Comparison of ENCODE assay signal across 7 mouse cellular contexts in genomic region chr13:23709714-23710373, GRCm38 (mm10). TPM values are rescaled to one million over a fixed set of nuclear protein-coding genes. Genes with fewer than 3 reads are reported as not detected.
DNase-seq lines count a peak whose midpoint lies in the region; ATAC-seq and TF ChIP-seq lines count a peak whose summit lies in the region.

No protein-coding gene starts in this region.

- H3K4me1 ChIP-seq in lung, postnatal 0 days (ENCODE audit: insufficient read depth, low read depth, low read length), result no peaks in the 10 kb centered on the region
- H3K4me1 ChIP-seq in forebrain, embryonic 12.5 days, result peaks cover 13% of the 10 kb centered on the region
- peaks cover 16% of the 10 kb centered on the region for H3K4me1 ChIP-seq in limb, embryonic 11.5 days (ENCODE audit: control insufficient read depth, insufficient read depth, low read length)
- peaks cover 21% of the 10 kb centered on the region for H3K4me1 ChIP-seq in neural tube, embryonic 13.5 days (replicated peaks)

- H3K9ac ChIP-seq in lung, postnatal 0 days (replicated peaks; ENCODE audit: low read depth), result peak overlapping the region; percentile 68
- H3K9ac ChIP-seq in forebrain, embryonic 12.5 days, result peak overlapping the region; percentile 33
- peak overlapping the region; percentile 32; the same call in 1 of the 2 replicates for H3K9ac ChIP-seq in limb, embryonic 11.5 days (ENCODE audit: low read length)
- H3K9ac ChIP-seq in neural tube, embryonic 13.5 days, result peak overlapping the region; percentile 64

- H3K4me3 ChIP-seq in lung, postnatal 0 days (ENCODE audit: low read depth, low read length), result peak overlapping the region; percentile 69
- peak overlapping the region; percentile 28 for H3K4me3 ChIP-seq in forebrain, embryonic 12.5 days (replicated peaks)
- H3K4me3 ChIP-seq in limb, embryonic 11.5 days (ENCODE audit: low read depth, low read length), result peak overlapping the region; percentile 31
- H3K4me3 ChIP-seq in neural tube, embryonic 13.5 days, result peak overlapping the region; percentile 37

- WGBS in lung, postnatal 0 days, result 29% methylated on average over 15 of the region's 15 CpGs
- 18% methylated on average over 15 of the region's 15 CpGs for WGBS in forebrain, embryonic 12.5 days
- whole genome bisulfite sequencing in limb, embryonic 11.5 days, result 12% methylated on average over 15 of the region's 15 CpGs
- 6% methylated on average over 15 of the region's 15 CpGs for WGBS in neural tube, embryonic 13.5 days

- peak; percentile 52 for DNase-seq in lung, postnatal 0 days (ENCODE audit: low spot score)
- no peak for DNase-seq in lung, postnatal 14 days
- DNase-seq in limb, embryonic 11.5 days (ENCODE audit: low spot score), result no peak
- DNase-seq in urinary bladder, postnatal 14 days (ENCODE audit: low spot score), result no peak
- no peak for DNase-seq in left cerebral cortex, adult 18-20 months (ENCODE audit: low spot score in 2 of 2)

- H3K27ac ChIP-seq in lung, postnatal 0 days (ENCODE audit: low read length), result peak overlapping the region; percentile 85
- H3K27ac ChIP-seq in forebrain, embryonic 12.5 days, result no peak overlapping the region
- H3K27ac ChIP-seq in limb, embryonic 11.5 days (replicated peaks; ENCODE audit: low read depth, low read length), result no peak overlapping the region
- H3K27ac ChIP-seq in neural tube, embryonic 13.5 days (replicated peaks), result no peak overlapping the region

- no peaks in the 10 kb centered on the region for H3K9me3 ChIP-seq in lung, postnatal 0 days (ENCODE audit: low read length)
- H3K9me3 ChIP-seq in forebrain, embryonic 12.5 days, result no peaks in the 10 kb centered on the region
- no peaks in the 10 kb centered on the region for H3K9me3 ChIP-seq in limb, embryonic 11.5 days (ENCODE audit: control insufficient read depth, low read length)
- H3K9me3 ChIP-seq in neural tube, embryonic 13.5 days, result no peaks in the 10 kb centered on the region

- TF ChIP-seq EP300 in lung, postnatal 0 days (IDR thresholded peaks at IDR 0.05), result no peak

- TF ChIP-seq CTCF in lung, postnatal 0 days (IDR thresholded peaks at IDR 0.05), result peak; percentile 3; the same call in 1 of the 2 replicates

- peak; percentile 36 for ATAC-seq in lung, postnatal 0 days
- 0 out of 2 replicates have a peak, but pooled peaks have one; percentile 6 for ATAC-seq in forebrain, embryonic 12.5 days (ENCODE audit: low FRiP score)
- peak; percentile 44; the same call in 1 of the 2 replicates for ATAC-seq in limb, embryonic 11.5 days (ENCODE audit: insufficient number of reproducible peaks, low FRiP score, low TSS enrichment, low read depth)
- ATAC-seq in neural tube, embryonic 13.5 days (ENCODE audit: low read depth), result 0 out of 2 replicates have a peak, but pooled peaks have one; percentile 19

- H3K36me3 ChIP-seq in lung, postnatal 0 days (ENCODE audit: insufficient read depth, low read length), result no peaks in the 10 kb centered on the region
- H3K36me3 ChIP-seq in forebrain, embryonic 12.5 days (replicated peaks), result no peaks in the 10 kb centered on the region
- H3K36me3 ChIP-seq in limb, embryonic 11.5 days (ENCODE audit: control insufficient read depth, insufficient read depth, low read length), result no peaks in the 10 kb centered on the region
- H3K36me3 ChIP-seq in neural tube, embryonic 13.5 days, result no peaks in the 10 kb centered on the region

- no peaks in the 10 kb centered on the region for H3K27me3 ChIP-seq in lung, postnatal 0 days (replicated peaks; ENCODE audit: insufficient read depth, low read length)
- peaks cover 7% of the 10 kb centered on the region; the same call in 1 of the 2 replicates for H3K27me3 ChIP-seq in forebrain, embryonic 12.5 days
- H3K27me3 ChIP-seq in limb, embryonic 11.5 days (ENCODE audit: control insufficient read depth, insufficient read depth, low read length), result no peaks in the 10 kb centered on the region
- H3K27me3 ChIP-seq in neural tube, embryonic 13.5 days, result 0 out of 2 replicates have a peak, but pooled peaks cover 10% of the 10 kb centered on the region

- peak overlapping the region; percentile 81 for H3K4me2 ChIP-seq in lung, postnatal 0 days (replicated peaks; ENCODE audit: low read depth, low read length)
- H3K4me2 ChIP-seq in forebrain, embryonic 12.5 days, result peak overlapping the region; percentile 52
- H3K4me2 ChIP-seq in limb, embryonic 11.5 days (ENCODE audit: low read depth, severe bottlenecking), result peak overlapping the region; percentile 61
- H3K4me2 ChIP-seq in neural tube, embryonic 13.5 days, result peak overlapping the region; percentile 65

RNA-seq across cellular contexts. Expression of gene Hfe, which starts 0.8 kb away (rescaled TPM):
- polyA plus RNA-seq in lung, postnatal 0 days (2015; fragmentation: Nextera tagmentation; extraction: Ambion mirVana), result 25.3 and 26.3 TPM in 2 replicates
- 2.0 and 2.5 TPM in 2 replicates for polyA plus RNA-seq in forebrain, embryonic 12.5 days (2016; fragmentation: Nextera tagmentation; extraction: Ambion mirVana)
- 2.1 and 3.7 TPM in 2 replicates for polyA plus RNA-seq in limb, embryonic 11.5 days (2014; fragmentation: Nextera tagmentation; extraction: Ambion mirVana)
- 3.7 and 4.0 TPM in 2 replicates for polyA plus RNA-seq in neural tube, embryonic 13.5 days (2015; fragmentation: Nextera tagmentation; extraction: Ambion mirVana)
- total RNA-seq in left cerebral cortex, adult 18-20 months (2021), result 1 to 10 TPM; 3.4 to 3.9 TPM

RNA-seq across cellular contexts. Expression of gene Hist1h4c, which starts 11.6 kb away (rescaled TPM):
- polyA plus RNA-seq in lung, postnatal 0 days (2015; fragmentation: Nextera tagmentation; extraction: Ambion mirVana), result 3.7 and 3.9 TPM in 2 replicates
- polyA plus RNA-seq in forebrain, embryonic 12.5 days (2016; fragmentation: Nextera tagmentation; extraction: Ambion mirVana), result 6.1 and 9.8 TPM in 2 replicates
- polyA plus RNA-seq in limb, embryonic 11.5 days (2014; fragmentation: Nextera tagmentation; extraction: Ambion mirVana), result 6.6 and 7.9 TPM in 2 replicates
- 2.3 and 2.5 TPM in 2 replicates for polyA plus RNA-seq in neural tube, embryonic 13.5 days (2015; fragmentation: Nextera tagmentation; extraction: Ambion mirVana)
- total RNA-seq in left cerebral cortex, adult 18-20 months (2021), result 100 to 1,000 TPM; 114 to 117 TPM

RNA-seq across cellular contexts. Expression of gene Hist1h1t, which starts 14.2 kb away (rescaled TPM):
- 0.13 TPM in 1 of 2 replicates, not detected in the other for polyA plus RNA-seq in lung, postnatal 0 days (2015; fragmentation: Nextera tagmentation; extraction: Ambion mirVana)
- not detected in 2 replicates for polyA plus RNA-seq in forebrain, embryonic 12.5 days (2016; fragmentation: Nextera tagmentation; extraction: Ambion mirVana)
- polyA plus RNA-seq in limb, embryonic 11.5 days (2014; fragmentation: Nextera tagmentation; extraction: Ambion mirVana), result 0.28 TPM in 1 of 2 replicates, not detected in the other
- polyA plus RNA-seq in neural tube, embryonic 13.5 days (2015; fragmentation: Nextera tagmentation; extraction: Ambion mirVana), result not detected in 2 replicates
- total RNA-seq in left cerebral cortex, adult 18-20 months (2021), result not detected

RNA-seq across cellular contexts. Expression of gene Hist1h2bc, which starts 25.8 kb away (rescaled TPM):
- 67.5 and 69.5 TPM in 2 replicates for polyA plus RNA-seq in lung, postnatal 0 days (2015; fragmentation: Nextera tagmentation; extraction: Ambion mirVana)
- polyA plus RNA-seq in forebrain, embryonic 12.5 days (2016; fragmentation: Nextera tagmentation; extraction: Ambion mirVana), result 34.6 and 36.5 TPM in 2 replicates
- polyA plus RNA-seq in limb, embryonic 11.5 days (2014; fragmentation: Nextera tagmentation; extraction: Ambion mirVana), result 19.9 and 21.1 TPM in 2 replicates
- polyA plus RNA-seq in neural tube, embryonic 13.5 days (2015; fragmentation: Nextera tagmentation; extraction: Ambion mirVana), result 25.7 and 28.2 TPM in 2 replicates
- total RNA-seq in left cerebral cortex, adult 18-20 months (2021), result 10 to 100 TPM; 29.7 to 32.4 TPM

RNA-seq across cellular contexts. Expression of gene Hist1h2ac, which starts 26.1 kb away (rescaled TPM):
- polyA plus RNA-seq in lung, postnatal 0 days (2015; fragmentation: Nextera tagmentation; extraction: Ambion mirVana), result 0.32 and 0.54 TPM in 2 replicates
- 1.4 and 1.6 TPM in 2 replicates for polyA plus RNA-seq in forebrain, embryonic 12.5 days (2016; fragmentation: Nextera tagmentation; extraction: Ambion mirVana)
- polyA plus RNA-seq in limb, embryonic 11.5 days (2014; fragmentation: Nextera tagmentation; extraction: Ambion mirVana), result 0.96 and 1.0 TPM in 2 replicates
- polyA plus RNA-seq in neural tube, embryonic 13.5 days (2015; fragmentation: Nextera tagmentation; extraction: Ambion mirVana), result 0.40 and 0.66 TPM in 2 replicates
- total RNA-seq in left cerebral cortex, adult 18-20 months (2021), result 1 to 10 TPM; 2.4 to 2.5 TPM
